Mouse (Mus musculus) spleen, postnatal 10 days (tissue): ENCODE measurements around the gene Crlf1.

ENCODE experiments used
- DNase-seq, 2 experiments: peaks; one replicate each; pipeline ENCODE4 v3.0.0; 2021 to 2022; ENCODE audit warnings: low spot score in 2 of 2

Gene Crlf1

DNA sequence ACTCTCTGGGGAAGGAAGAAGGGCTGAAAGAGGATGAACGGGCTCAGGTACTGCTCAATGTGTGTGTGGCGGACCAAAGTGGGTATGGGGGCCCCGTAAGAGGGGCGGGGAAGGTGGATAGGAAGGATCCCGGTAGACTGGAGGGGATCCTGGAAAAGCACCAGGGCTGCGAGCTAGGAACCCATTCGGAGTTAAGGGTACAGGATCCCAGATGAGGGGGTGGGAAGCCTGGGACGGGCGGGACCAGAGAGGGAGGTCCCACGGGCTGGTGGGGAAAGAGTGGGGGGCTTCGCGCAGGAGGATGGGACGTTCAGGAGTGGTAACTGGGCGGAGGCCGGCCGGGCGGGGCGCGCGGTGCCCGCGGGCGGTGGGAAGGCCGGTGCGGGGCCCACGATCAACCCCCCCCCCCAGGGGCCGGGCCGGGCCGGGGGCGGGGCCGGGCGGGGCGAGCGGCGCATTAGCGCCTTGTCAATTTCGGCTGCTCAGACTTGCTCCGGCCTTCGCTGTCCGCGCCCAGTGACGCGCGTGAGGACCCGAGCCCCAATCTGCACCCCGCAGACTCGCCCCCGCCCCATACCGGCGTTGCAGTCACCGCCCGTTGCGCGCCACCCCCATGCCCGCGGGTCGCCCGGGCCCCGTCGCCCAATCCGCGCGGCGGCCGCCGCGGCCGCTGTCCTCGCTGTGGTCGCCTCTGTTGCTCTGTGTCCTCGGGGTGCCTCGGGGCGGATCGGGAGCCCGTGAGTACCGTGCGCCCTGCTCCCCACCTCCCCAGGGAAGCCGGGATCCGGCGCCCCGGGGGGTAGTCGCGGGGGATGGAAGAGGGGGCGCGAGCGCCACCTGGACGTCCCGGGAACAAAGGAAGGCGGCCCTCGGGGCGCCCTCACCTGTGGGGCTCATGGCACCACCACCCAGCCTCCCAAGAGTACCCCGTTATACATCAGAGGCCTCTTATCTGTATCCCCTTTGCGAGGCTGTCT lies at the start of gene Crlf1:
Crlf1 (plus strand) TSS at position 495 of the 977 bp plus-strand sequence.
- DNase-seq: no peak

DNA sequence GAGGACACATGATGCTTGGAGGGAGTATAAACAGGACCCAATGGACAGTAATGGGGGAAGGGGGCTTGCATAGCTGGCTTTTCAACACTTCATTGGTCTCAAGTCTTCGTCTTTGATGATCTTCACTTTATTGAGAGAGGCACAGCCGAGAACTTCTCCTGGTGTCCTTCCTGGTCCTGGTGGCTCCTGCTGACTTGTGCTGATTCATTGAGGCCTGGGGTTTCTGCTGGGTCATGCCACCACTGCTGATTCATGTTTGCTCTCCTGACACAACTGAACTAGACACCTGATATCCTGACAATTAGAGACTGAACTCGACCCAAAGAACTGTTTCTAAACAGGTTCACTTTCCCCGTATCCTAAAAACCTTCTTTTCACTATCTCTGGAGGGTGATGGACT lies 49.6 kb upstream of the Crlf1 start:
- DNase-seq: peak in 1 of 2 experiments; percentile 52

GRCm38 (mm10) chr8:70445988-70446387 lies 47.0 kb upstream of the Crlf1 start:
- no peak for DNase-seq

- DNase-seq: no peak
These were observed 45.1 kb upstream of the Crlf1 start for GRCm38 (mm10) chr8:70447639-70448420.

GRCm38 (mm10) chr8:70452196-70452966 lies 40.6 kb upstream of the Crlf1 start:
- DNase-seq: no peak

GRCm38 (mm10) chr8:70453852-70454251 lies 39.1 kb upstream of the Crlf1 start:
- DNase-seq: no peak

- no peak for DNase-seq
These were observed 36.0 kb upstream of the Crlf1 start for GRCm38 (mm10) chr8:70456996-70457395.

- no peak for DNase-seq
These were observed 35.1 kb upstream of the Crlf1 start for GRCm38 (mm10) chr8:70457882-70458281.

DNA sequence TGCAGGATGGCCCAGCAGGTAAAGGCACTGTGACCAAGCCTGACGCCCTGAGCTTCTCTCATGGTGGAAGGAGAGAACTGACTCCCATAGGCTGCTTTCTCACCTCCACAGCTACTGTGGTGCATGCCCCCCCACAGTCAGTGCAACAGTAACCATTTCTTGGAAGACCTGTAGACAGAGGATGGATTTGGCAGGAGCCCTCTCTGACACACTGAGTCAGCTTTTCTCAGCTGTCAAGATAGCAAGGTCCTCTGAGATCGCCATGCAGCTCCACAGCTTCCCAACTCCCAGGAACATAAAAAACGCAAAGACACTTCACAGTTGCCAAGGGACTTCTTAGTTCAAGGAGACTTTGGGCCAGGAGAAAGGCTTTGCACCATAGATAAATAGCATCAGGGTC lies 34.5 kb upstream of the Crlf1 start:
- no peak for DNase-seq

DNA sequence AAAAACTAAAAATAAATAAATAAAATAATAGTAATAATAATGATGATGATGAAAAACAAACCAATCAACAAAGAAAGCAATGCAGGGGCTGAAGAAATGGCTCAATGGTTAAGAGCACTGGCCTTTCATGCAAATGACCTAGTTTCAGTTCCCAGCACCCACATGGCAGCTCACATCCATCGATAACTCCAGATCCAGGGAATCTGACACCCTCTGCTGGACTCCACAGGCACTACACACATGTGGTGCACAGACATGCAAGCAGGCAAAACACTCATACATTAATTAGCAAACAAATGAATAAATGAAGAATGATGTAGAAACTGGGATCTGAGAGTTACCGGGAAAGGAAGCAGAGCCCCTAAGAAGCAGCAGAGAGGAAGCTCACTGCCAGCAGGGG lies 33.3 kb upstream of the Crlf1 start:
- no peak for DNase-seq

- no peak for DNase-seq
These were observed 32.8 kb upstream of the Crlf1 start for GRCm38 (mm10) chr8:70460199-70460598.

DNA sequence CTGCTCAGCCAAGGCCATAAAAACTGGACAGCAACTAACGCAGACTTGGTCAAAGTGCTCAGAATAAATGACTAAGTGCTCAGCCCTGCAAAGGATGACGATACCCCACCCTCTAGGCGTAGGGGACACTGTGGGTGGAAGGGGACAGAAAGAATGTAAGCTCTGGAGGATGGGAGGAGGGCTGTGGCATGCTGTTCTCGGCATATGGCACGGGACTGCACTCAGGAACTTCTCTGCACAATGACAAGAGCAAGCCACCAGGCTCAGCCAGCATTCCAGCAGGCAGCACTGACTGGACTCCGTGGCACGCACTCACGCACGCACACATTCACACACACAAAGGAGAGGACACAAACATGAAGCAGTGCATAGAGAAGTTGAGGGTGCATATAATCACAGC lies 32.4 kb upstream of the Crlf1 start:
- DNase-seq: no peak

GRCm38 (mm10) chr8:70461765-70462515 lies 31.0 kb upstream of the Crlf1 start:
- DNase-seq: no peak

- no peak for DNase-seq
These were observed 30.5 kb upstream of the Crlf1 start for GRCm38 (mm10) chr8:70462516-70462813.

GRCm38 (mm10) chr8:70463306-70463705 lies 29.7 kb upstream of the Crlf1 start:
- DNase-seq: no peak

DNA sequence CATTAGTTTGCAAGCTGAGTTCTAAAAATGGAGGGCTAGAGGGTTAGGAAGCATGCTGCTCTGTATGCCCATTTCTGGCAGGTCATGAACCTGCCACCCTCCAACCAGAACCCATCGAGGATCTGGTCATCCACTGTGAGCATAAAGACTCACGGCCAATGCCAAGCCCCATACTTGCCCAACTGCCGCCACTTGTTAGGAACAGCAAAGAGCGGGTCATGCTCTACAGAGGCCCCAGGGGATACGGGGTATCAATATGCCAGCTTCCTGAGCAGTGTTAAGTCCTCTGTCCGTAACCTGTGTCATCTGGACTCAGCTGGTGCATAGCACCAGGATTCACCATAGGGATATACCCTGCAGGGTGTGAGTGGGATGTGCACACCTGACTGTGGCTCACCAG lies 28.8 kb upstream of the Crlf1 start:
- DNase-seq: no peak

- no peak for DNase-seq
These were observed 27.3 kb upstream of the Crlf1 start for GRCm38 (mm10) chr8:70465701-70466100.

GRCm38 (mm10) chr8:70466305-70466704 lies 26.7 kb upstream of the Crlf1 start:
- DNase-seq: no peak

GRCm38 (mm10) chr8:70466771-70467170 lies 26.2 kb upstream of the Crlf1 start:
- DNase-seq: no peak

DNA sequence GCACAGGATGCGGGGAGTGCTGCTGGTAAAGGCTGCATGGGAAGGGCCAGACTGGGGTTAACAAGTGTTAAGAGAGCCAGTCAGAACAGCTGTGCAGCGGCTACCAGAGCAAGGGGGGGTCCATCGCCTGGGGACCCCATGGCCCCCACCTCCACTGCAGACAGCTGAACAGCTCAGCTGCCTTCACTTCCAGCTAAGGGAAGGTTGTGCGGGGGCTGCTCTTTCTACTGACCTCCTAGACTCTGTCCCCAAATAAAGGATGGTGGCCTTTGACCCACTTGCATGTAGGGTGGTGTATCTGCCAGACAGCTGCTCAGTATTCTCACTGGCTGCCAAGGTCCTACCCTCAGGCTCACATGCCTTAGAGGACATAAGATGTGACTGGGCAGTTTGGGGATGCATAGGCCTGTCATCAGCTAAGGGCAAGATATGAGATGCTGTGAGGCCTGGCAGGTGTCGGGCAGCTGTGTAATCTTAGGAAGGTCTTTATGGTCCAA lies 25.7 kb upstream of the Crlf1 start:
- DNase-seq: no peak

- DNase-seq: no peak
These were observed 25.1 kb upstream of the Crlf1 start for GRCm38 (mm10) chr8:70467907-70468306.
